Mouse (Mus musculus) lung, embryonic 14.5 days (tissue): ENCODE measurements around the gene Herc3. TPM values are rescaled to one million over a fixed set of nuclear protein-coding genes. Genes with fewer than 3 reads are reported as not detected.

Source experiments
- ATAC-seq: fragments of 200-750 bp; cut with Nextera tagmentation; 2 replicates; pipeline ENCODE4 v1.8.0; 2017; ENCODE audit warnings: mild to moderate bottlenecking, moderate TSS enrichment, moderate library complexity; ENCODE audit not compliant: insufficient read depth
- DNase-seq: peaks from one replicate; pipeline ENCODE4 v3.0.0-alpha.2; 2015
- H3K27ac ChIP-seq: fragments of 300-500 bp; sonication (generic); 2 replicates; pipeline ENCODE4 v1.5.1; 2014; ENCODE audit warnings: low read depth, mild to moderate bottlenecking, moderate library complexity
- H3K27me3 ChIP-seq: fragments of 300-500 bp; sonication (generic); 2 replicates; pipeline ENCODE4 v1.6.1; 2014; ENCODE audit warnings: low read length, control low read depth; ENCODE audit not compliant: insufficient read depth
- H3K36me3 ChIP-seq: fragments of 300-500 bp; sonication (generic); 2 replicates; pipeline ENCODE4 v1.6.1; 2014; ENCODE audit warnings: control low read depth; ENCODE audit not compliant: insufficient read depth
- H3K4me1 ChIP-seq: fragments of 300-500 bp; sonication (generic); 2 replicates; pipeline ENCODE4 v1.6.1; 2014; ENCODE audit warnings: antibody characterized with exemption, control low read depth; ENCODE audit not compliant: insufficient read depth
- H3K4me2 ChIP-seq: fragments of 300-500 bp; sonication (generic); 2 replicates; pipeline ENCODE4 v1.6.1; 2014; ENCODE audit warnings: mild to moderate bottlenecking
- H3K4me3 ChIP-seq: fragments of 300-500 bp; sonication (generic); 2 replicates; pipeline ENCODE4 v1.5.1; 2014; ENCODE audit warnings: low read depth, low read length
- H3K9ac ChIP-seq: fragments of 300-500 bp; sonication (generic); 2 replicates; pipeline ENCODE4 v1.6.1; 2014
- H3K9me3 ChIP-seq: fragments of 300-500 bp; sonication (generic); 2 replicates; pipeline ENCODE4 v1.6.1; 2016; ENCODE audit warnings: low read depth, low read length, control low read depth
- CTCF ChIP-seq: IDR thresholded peaks from 2 replicates; pipeline ENCODE4 v1.5.1; 2016; ENCODE audit warnings: antibody characterized with exemption, low read depth
- WGBS: fragments of 180-500 bp; shearing (Covaris S2); extraction: QIAGEN DNeasy Blood & Tissue Kit; methylation state at CpG from one replicate; pipeline ENCODE4 v1.1.7; 2014; 5-methylcytosine and 5-hydroxymethylcytosine counted together
- polyA plus RNA-seq: library from polyadenylated mRNA; unstranded; fragments of >200 nt; fragmentation: Nextera tagmentation; extraction: Ambion mirVana; gene quantifications from 2 replicates; pipeline ENCODE4 v1.2.1, GENCODE M21; 2014

The Herc3 gene
- polyA plus RNA-seq, 1 experiment from 2014 or later = 9.7 TPM

- H3K4me3 ChIP-seq = no peak overlapping the region
- TF ChIP-seq CTCF = no peak
- no peak overlapping the region for H3K27ac ChIP-seq
- no peaks in the 10 kb centered on the region for H3K9me3 ChIP-seq
- no peak for ATAC-seq
- DNase-seq = no peak
- H3K4me1 ChIP-seq = no peaks in the 10 kb centered on the region
- 98% methylated on average over 1 of the region's 1 CpGs for WGBS
- no peak overlapping the region for H3K4me2 ChIP-seq
- H3K9ac ChIP-seq = no peak overlapping the region
- no peaks in the 10 kb centered on the region for H3K27me3 ChIP-seq
- H3K36me3 ChIP-seq = no peaks in the 10 kb centered on the region
Observed at GRCm38 (mm10) chr6:58950410-58950809, 119.1 kb downstream of the Herc3 start.

GRCm38 (mm10) chr6:58951128-58951992 is 120.1 kb downstream of the Herc3 start:
- no peaks in the 10 kb centered on the region for H3K4me1 ChIP-seq
- H3K4me3 ChIP-seq = no peak overlapping the region
- DNase-seq = peak; percentile 43
- peak overlapping the region; percentile 54; the same call in 1 of the 2 replicates for H3K27ac ChIP-seq
- H3K4me2 ChIP-seq = no peak overlapping the region
- no peak overlapping the region for H3K9ac ChIP-seq
- H3K9me3 ChIP-seq = no peaks in the 10 kb centered on the region
- no peak for TF ChIP-seq CTCF
- no peaks in the 10 kb centered on the region for H3K27me3 ChIP-seq
- no peaks in the 10 kb centered on the region for H3K36me3 ChIP-seq
- 51% methylated on average over 2 of the region's 2 CpGs for WGBS
- ATAC-seq = no peak

- no peaks in the 10 kb centered on the region for H3K36me3 ChIP-seq
- DNase-seq (no peak), ATAC-seq (no peak)
- H3K9ac ChIP-seq = no peak overlapping the region
- no peak overlapping the region for H3K4me3 ChIP-seq
- H3K27me3 ChIP-seq = no peaks in the 10 kb centered on the region
- no peaks in the 10 kb centered on the region for H3K9me3 ChIP-seq
- WGBS = 77% methylated on average over 2 of the region's 2 CpGs
- H3K4me2 ChIP-seq = no peak overlapping the region
- H3K27ac ChIP-seq = no peak overlapping the region
- H3K4me1 ChIP-seq = no peaks in the 10 kb centered on the region
- no peak for TF ChIP-seq CTCF
Observed at GRCm38 (mm10) chr6:58960523-58960922, 129.3 kb downstream of the Herc3 start.

- Histone ChIP-seq H3K27ac (no peak overlapping the region), H3K36me3 (no peaks in the 10 kb centered on the region), H3K4me2 (no peak overlapping the region), H3K27me3 (no peaks in the 10 kb centered on the region), H3K9ac (no peak overlapping the region), H3K4me3 (no peak overlapping the region), H3K9me3 (no peaks in the 10 kb centered on the region), H3K4me1 (no peaks in the 10 kb centered on the region)
- WGBS = 75% methylated on average over 5 of the region's 5 CpGs
- DNase-seq (no peak), ATAC-seq (no peak)
- TF ChIP-seq CTCF = no peak
Observed at GRCm38 (mm10) chr6:58962691-58963090, 131.4 kb downstream of the Herc3 start.

- Histone ChIP-seq H3K36me3 (no peaks in the 10 kb centered on the region), H3K4me3 (no peak overlapping the region), H3K27ac (no peak overlapping the region), H3K4me1 (no peaks in the 10 kb centered on the region), H3K27me3 (no peaks in the 10 kb centered on the region), H3K9me3 (no peaks in the 10 kb centered on the region), H3K4me2 (no peak overlapping the region), H3K9ac (no peak overlapping the region)
- TF ChIP-seq CTCF = no peak
- WGBS = 87% methylated on average over 2 of the region's 2 CpGs
- no peak for DNase-seq
- no peak for ATAC-seq
Observed at GRCm38 (mm10) chr6:58964091-58964490, 132.8 kb downstream of the Herc3 start.

- TF ChIP-seq CTCF = no peak
Observed at GRCm38 (mm10) chr6:58964565-58964964, 133.3 kb downstream of the Herc3 start.

GRCm38 (mm10) chr6:58965071-58965831 is 134.0 kb downstream of the Herc3 start:
- no peaks in the 10 kb centered on the region for H3K9me3 ChIP-seq
- H3K4me3 ChIP-seq = no peak overlapping the region
- H3K36me3 ChIP-seq = no peaks in the 10 kb centered on the region
- ATAC-seq (peak; percentile 79), DNase-seq (peak; percentile 39)
- H3K4me2 ChIP-seq = peak overlapping the region; percentile 31
- no peaks in the 10 kb centered on the region for H3K4me1 ChIP-seq
- H3K9ac ChIP-seq = no peak overlapping the region
- no peak for TF ChIP-seq CTCF
- 25% methylated on average over 12 of the region's 12 CpGs for WGBS
- H3K27me3 ChIP-seq = no peaks in the 10 kb centered on the region
- no peak overlapping the region for H3K27ac ChIP-seq

More at GRCm38 (mm10) chr6:58964565-58964964, 133.3 kb downstream of the Herc3 start:
- no peak for ATAC-seq
- Histone ChIP-seq H3K4me2 (no peak overlapping the region), H3K27ac (no peak overlapping the region), H3K27me3 (no peaks in the 10 kb centered on the region), H3K36me3 (no peaks in the 10 kb centered on the region), H3K4me3 (no peak overlapping the region), H3K9me3 (no peaks in the 10 kb centered on the region), H3K9ac (no peak overlapping the region), H3K4me1 (no peaks in the 10 kb centered on the region)
- no peak for DNase-seq
